Mouse (Mus musculus) liver, embryonic 16.5 days (tissue): ENCODE data around the gene Wdr60. TPM values are rescaled to one million over a fixed set of nuclear protein-coding genes. Genes with fewer than 3 reads are reported as not detected.

Experiments
- ATAC-seq: fragments of 200-750 bp; cut with Nextera tagmentation; 2 replicates; pipeline ENCODE4 v1.8.0; 2017; ENCODE audit warnings: low read depth, mild to moderate bottlenecking, moderate number of reproducible peaks, moderate library complexity
- H3K27ac ChIP-seq: fragments of 300-500 bp; sonication (generic); 2 replicates; pipeline ENCODE4 v1.5.1; 2014; ENCODE audit warnings: mild to moderate bottlenecking, low read length
- H3K27me3 ChIP-seq: fragments of 300-500 bp; sonication (generic); 2 replicates; pipeline ENCODE4 v1.6.1; 2014; ENCODE audit warnings: low read depth, low read length, mixed read lengths; ENCODE audit not compliant: control insufficient read depth, insufficient read depth
- H3K36me3 ChIP-seq: fragments of 300-500 bp; sonication (generic); 2 replicates; pipeline ENCODE4 v1.6.1; 2014; ENCODE audit warnings: mild to moderate bottlenecking; ENCODE audit not compliant: control insufficient read depth, insufficient read depth
- H3K4me1 ChIP-seq: fragments of 300-500 bp; sonication (generic); 2 replicates; pipeline ENCODE4 v1.6.1; 2014; ENCODE audit warnings: low read depth, low read length, mixed read lengths; ENCODE audit not compliant: control insufficient read depth
- H3K4me2 ChIP-seq: fragments of 300-500 bp; sonication (generic); 2 replicates; pipeline ENCODE4 v1.6.1; 2014; ENCODE audit warnings: low read depth, low read length, mixed read lengths
- H3K4me3 ChIP-seq: fragments of 300-500 bp; sonication (generic); 2 replicates; pipeline ENCODE4 v1.5.1; 2014; ENCODE audit warnings: low read depth, mild to moderate bottlenecking, low read length
- H3K9ac ChIP-seq: fragments of 300-500 bp; sonication (generic); 2 replicates; pipeline ENCODE4 v1.6.1; 2014; ENCODE audit warnings: low read depth, low read length
- H3K9me3 ChIP-seq: fragments of 300-500 bp; sonication (generic); replicated peaks from 2 replicates; pipeline ENCODE4 v1.6.1; 2016; ENCODE audit warnings: low read length; ENCODE audit not compliant: control insufficient read depth
- WGBS: fragments of 180-500 bp; shearing (Covaris S2); extraction: QIAGEN DNeasy Blood & Tissue Kit; methylation state at CpG from one replicate; pipeline ENCODE4 v1.1.7; 2014; ENCODE audit not compliant: insufficient replicate concordance; 5-methylcytosine and 5-hydroxymethylcytosine counted together
- polyA plus RNA-seq: library from polyadenylated mRNA; unstranded; fragments of >200 nt; fragmentation: Nextera tagmentation; extraction: Ambion mirVana; gene quantifications from 2 replicates; pipeline ENCODE4 v1.2.1, GENCODE M21; 2015

Wdr60 gene
- polyA plus RNA-seq, 1 experiment from 2014 or later, result 3.0 TPM

DNA sequence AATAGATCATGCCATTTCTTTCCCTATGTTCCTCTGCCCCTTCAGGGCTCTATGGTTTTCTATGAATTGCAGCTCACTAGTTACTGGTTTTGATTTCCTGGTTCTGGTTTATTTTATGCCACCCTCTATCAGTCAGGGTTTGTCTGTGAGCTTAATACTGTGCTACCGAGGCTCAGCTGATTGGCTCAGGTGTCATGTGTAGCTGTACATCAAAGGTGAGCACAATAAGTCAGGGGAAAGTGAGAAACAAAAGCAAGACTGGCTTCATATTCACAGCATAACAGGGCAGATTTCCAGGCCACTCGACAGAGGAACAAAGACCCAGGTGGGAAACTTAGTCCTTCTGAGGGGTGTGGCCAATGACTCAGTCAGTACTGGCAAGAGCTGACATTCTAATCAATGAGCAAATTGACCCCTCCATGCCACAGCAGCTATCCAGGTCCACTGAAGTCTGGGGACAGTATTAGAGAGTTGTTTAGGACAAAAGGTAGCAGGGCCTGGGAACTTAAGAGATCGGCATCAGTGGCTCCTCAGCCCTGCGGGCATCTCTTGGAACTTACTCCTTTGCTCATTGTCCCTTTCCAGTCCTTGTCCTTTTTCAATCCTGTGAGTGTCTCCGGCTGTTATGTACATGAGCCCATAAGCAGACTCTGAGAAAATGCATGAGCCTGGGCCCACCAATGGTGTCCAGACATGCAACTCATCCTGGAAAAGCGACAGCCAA lies 79.4 kb downstream of the Wdr60 start:
- Histone ChIP-seq H3K27ac (no peak overlapping the region), H3K36me3 (no peaks in the 10 kb centered on the region), H3K4me1 (no peaks in the 10 kb centered on the region), H3K9me3 (no peaks in the 10 kb centered on the region), H3K9ac (no peak overlapping the region), H3K27me3 (no peaks in the 10 kb centered on the region), H3K4me3 (no peak overlapping the region), H3K4me2 (no peak overlapping the region)
- WGBS, result 61% methylated on average over 6 of the region's 6 CpGs
- no peak for ATAC-seq

- no peak overlapping the region for H3K27ac ChIP-seq
- no peak for ATAC-seq
- no peaks in the 10 kb centered on the region for H3K4me1 ChIP-seq
- H3K4me2 ChIP-seq, result no peak overlapping the region
- no peaks in the 10 kb centered on the region for H3K36me3 ChIP-seq
- H3K9me3 ChIP-seq, result no peaks in the 10 kb centered on the region
- H3K27me3 ChIP-seq, result no peaks in the 10 kb centered on the region
- H3K4me3 ChIP-seq, result no peak overlapping the region
- no peak overlapping the region for H3K9ac ChIP-seq
These were observed 80.4 kb downstream of the Wdr60 start for GRCm38 (mm10) chr12:116182376-116182775.

- no peak for ATAC-seq
- H3K4me2 ChIP-seq, result no peak overlapping the region
- H3K4me3 ChIP-seq, result no peak overlapping the region
- H3K27me3 ChIP-seq, result no peaks in the 10 kb centered on the region
- no peaks in the 10 kb centered on the region for H3K36me3 ChIP-seq
- no peak overlapping the region for H3K27ac ChIP-seq
- H3K9ac ChIP-seq, result no peak overlapping the region
- 54% methylated on average over 4 of the region's 4 CpGs for WGBS
- H3K4me1 ChIP-seq, result no peaks in the 10 kb centered on the region
- H3K9me3 ChIP-seq, result no peaks in the 10 kb centered on the region
These were observed 81.3 kb downstream of the Wdr60 start for GRCm38 (mm10) chr12:116181436-116182050.

DNA sequence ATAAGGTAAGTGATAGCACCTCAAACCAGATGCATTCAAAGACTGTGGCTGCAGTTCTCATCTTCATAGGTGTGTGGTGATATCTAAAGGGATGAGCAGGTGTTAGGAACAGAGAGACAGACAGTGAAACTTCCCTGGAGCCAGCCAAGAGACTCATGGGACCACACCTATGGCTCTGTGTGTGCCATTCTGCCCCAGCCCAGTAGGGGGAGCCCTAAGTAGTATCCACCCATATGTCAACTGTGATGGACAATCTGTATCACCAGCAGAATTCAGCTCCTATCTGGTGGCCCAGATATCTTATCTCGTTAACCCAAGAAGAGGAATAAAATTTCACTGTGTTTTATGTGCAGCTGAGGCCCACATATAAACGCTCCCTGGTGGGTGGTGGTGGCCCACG lies 85.9 kb downstream of the Wdr60 start:
- Histone ChIP-seq H3K36me3 (no peaks in the 10 kb centered on the region), H3K4me2 (no peak overlapping the region), H3K4me1 (no peaks in the 10 kb centered on the region), H3K9me3 (no peaks in the 10 kb centered on the region), H3K27me3 (no peaks in the 10 kb centered on the region), H3K4me3 (no peak overlapping the region), H3K9ac (no peak overlapping the region), H3K27ac (no peak overlapping the region)
- ATAC-seq, result peak; percentile 30; the same call in 1 of the 2 replicates
- WGBS, result 54% methylated on average over 3 of the region's 3 CpGs

GRCm38 (mm10) chr12:116169666-116170065 lies 93.2 kb downstream of the Wdr60 start:
- WGBS, result 46% methylated on average over 5 of the region's 5 CpGs
- H3K36me3 ChIP-seq, result no peaks in the 10 kb centered on the region
- H3K4me1 ChIP-seq, result no peaks in the 10 kb centered on the region
- no peak for ATAC-seq
- H3K9me3 ChIP-seq, result no peaks in the 10 kb centered on the region
- H3K4me2 ChIP-seq, result no peak overlapping the region
- H3K9ac ChIP-seq, result no peak overlapping the region
- no peaks in the 10 kb centered on the region for H3K27me3 ChIP-seq
- no peak overlapping the region for H3K4me3 ChIP-seq
- no peak overlapping the region for H3K27ac ChIP-seq

GRCm38 (mm10) chr12:116165368-116165767 lies 97.5 kb downstream of the Wdr60 start:
- no peaks in the 10 kb centered on the region for H3K9me3 ChIP-seq
- no peaks in the 10 kb centered on the region for H3K36me3 ChIP-seq
- H3K4me1 ChIP-seq, result no peaks in the 10 kb centered on the region
- no peak overlapping the region for H3K27ac ChIP-seq
- H3K9ac ChIP-seq, result no peak overlapping the region
- H3K27me3 ChIP-seq, result no peaks in the 10 kb centered on the region
- H3K4me2 ChIP-seq, result no peak overlapping the region
- ATAC-seq, result no peak
- H3K4me3 ChIP-seq, result no peak overlapping the region

- 70% methylated on average over 2 of the region's 2 CpGs for WGBS
- no peak for ATAC-seq
- H3K27ac ChIP-seq, result no peak overlapping the region
These were observed 103.1 kb downstream of the Wdr60 start for GRCm38 (mm10) chr12:116159695-116160094.

DNA sequence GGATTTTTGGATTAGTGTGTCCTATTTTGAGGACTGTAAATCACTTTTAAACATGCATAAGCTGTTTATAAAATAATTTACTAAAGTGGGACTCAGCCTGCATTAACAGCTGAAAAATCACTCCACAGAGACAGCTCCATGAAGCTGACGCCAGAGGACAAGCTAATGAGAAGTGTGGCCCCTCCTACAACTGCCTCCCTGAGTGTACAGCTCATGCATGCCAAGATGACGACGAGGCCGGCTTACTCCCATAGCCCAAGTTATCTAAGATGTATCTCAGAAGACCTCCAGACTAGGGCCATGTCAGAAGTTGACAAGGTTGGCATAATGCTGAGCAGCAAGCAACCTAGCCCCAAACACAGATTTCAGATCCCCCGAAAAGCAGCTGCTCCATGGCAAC lies 103.6 kb downstream of the Wdr60 start:
- Histone ChIP-seq H3K9ac (no peak overlapping the region), H3K9me3 (no peaks in the 10 kb centered on the region), H3K4me3 (no peak overlapping the region), H3K27me3 (no peaks in the 10 kb centered on the region), H3K4me1 (no peaks in the 10 kb centered on the region), H3K36me3 (no peaks in the 10 kb centered on the region), H3K27ac (no peak overlapping the region), H3K4me2 (no peak overlapping the region)
- 60% methylated on average over 5 of the region's 5 CpGs for WGBS
- ATAC-seq, result no peak

More at GRCm38 (mm10) chr12:116159695-116160094, 103.1 kb downstream of the Wdr60 start:
- no peak overlapping the region for H3K9ac ChIP-seq
- H3K4me3 ChIP-seq, result no peak overlapping the region
- H3K4me1 ChIP-seq, result no peaks in the 10 kb centered on the region
- H3K27me3 ChIP-seq, result no peaks in the 10 kb centered on the region
- no peak overlapping the region for H3K4me2 ChIP-seq
- H3K9me3 ChIP-seq, result no peaks in the 10 kb centered on the region
- no peaks in the 10 kb centered on the region for H3K36me3 ChIP-seq

- H3K9ac ChIP-seq, result no peak overlapping the region
- no peak for ATAC-seq
- no peaks in the 10 kb centered on the region for H3K27me3 ChIP-seq
- 61% methylated on average over 7 of the region's 7 CpGs for WGBS
- no peak overlapping the region for H3K4me3 ChIP-seq
- H3K9me3 ChIP-seq, result no peaks in the 10 kb centered on the region
- H3K27ac ChIP-seq, result no peak overlapping the region
- no peaks in the 10 kb centered on the region for H3K36me3 ChIP-seq
- H3K4me2 ChIP-seq, result no peak overlapping the region
- H3K4me1 ChIP-seq, result no peaks in the 10 kb centered on the region
These were observed 105.9 kb downstream of the Wdr60 start for GRCm38 (mm10) chr12:116156792-116157532.
